Mouse (Mus musculus) lung, embryonic 16.5 days (tissue): ENCODE measurements around the gene Jag1. TPM values are rescaled to one million over a fixed set of nuclear protein-coding genes. Genes with fewer than 3 reads are reported as not detected.

Experiments used
- ATAC-seq: fragments of 200-750 bp; cut with Nextera tagmentation; 2 replicates; pipeline ENCODE4 v1.8.0; 2017; ENCODE audit warnings: low read depth, mild to moderate bottlenecking, moderate library complexity
- H3K27ac ChIP-seq: fragments of 300-500 bp; sonication (generic); 2 replicates; pipeline ENCODE4 v1.5.1; 2014; ENCODE audit warnings: mild to moderate bottlenecking, control low read depth, low read length
- H3K27me3 ChIP-seq: fragments of 300-500 bp; sonication (generic); 2 replicates; pipeline ENCODE4 v1.6.1; 2014; ENCODE audit warnings: low read depth, low read length, mixed read lengths; ENCODE audit not compliant: control insufficient read depth, insufficient read depth
- H3K36me3 ChIP-seq: fragments of 300-500 bp; sonication (generic); 2 replicates; pipeline ENCODE4 v1.6.1; 2014; ENCODE audit warnings: low read length; ENCODE audit not compliant: control insufficient read depth, insufficient read depth
- H3K4me1 ChIP-seq: fragments of 300-500 bp; sonication (generic); replicated peaks from 2 replicates; pipeline ENCODE4 v1.6.1; 2014; ENCODE audit warnings: low read length, mixed read lengths; ENCODE audit not compliant: control insufficient read depth, insufficient read depth
- H3K4me2 ChIP-seq: fragments of 300-500 bp; sonication (generic); 2 replicates; pipeline ENCODE4 v1.6.1; 2014; ENCODE audit warnings: low read depth, low read length, control low read depth
- H3K4me3 ChIP-seq: fragments of 300-500 bp; sonication (generic); 2 replicates; pipeline ENCODE4 v1.5.1; 2014; ENCODE audit warnings: mild to moderate bottlenecking, low read length, control low read depth
- H3K9ac ChIP-seq: fragments of 300-500 bp; sonication (generic); 2 replicates; pipeline ENCODE4 v1.6.1; 2014; ENCODE audit warnings: low read length, control low read depth
- H3K9me3 ChIP-seq: fragments of 300-500 bp; sonication (generic); 2 replicates; pipeline ENCODE4 v1.6.1; 2016; ENCODE audit warnings: low read length; ENCODE audit not compliant: control insufficient read depth
- WGBS: fragments of 180-500 bp; shearing (Covaris S2); extraction: QIAGEN DNeasy Blood & Tissue Kit; methylation state at CpG from one replicate; pipeline ENCODE4 v1.1.7; 2014; 5-methylcytosine and 5-hydroxymethylcytosine counted together
- polyA plus RNA-seq: library from polyadenylated mRNA; unstranded; fragments of >200 nt; fragmentation: Nextera tagmentation; extraction: Ambion mirVana; gene quantifications from 2 replicates; pipeline ENCODE4 v1.2.1, GENCODE M21; 2015

Jag1 gene
- polyA plus RNA-seq = 12.1 and 16.1 TPM in 2 replicates

GRCm38 (mm10) chr2:137116025-137116674 is at the start of gene Jag1:
Jag1 (minus strand) TSS chr2:137116644.
- peak within 1 kb of the TSS; percentile 88 for H3K9ac ChIP-seq
- H3K36me3 ChIP-seq = no peaks in the 10 kb centered on the region
- H3K4me2 ChIP-seq = peak within 1 kb of the TSS; percentile 95
- H3K27ac ChIP-seq = peak within 1 kb of the TSS; percentile 99
- ATAC-seq = peak; percentile 1; the same call in 1 of the 2 replicates
- under 1% methylated on average over 57 of the region's 59 CpGs for WGBS
- H3K27me3 ChIP-seq = no peaks in the 10 kb centered on the region
- peak within 1 kb of the TSS; percentile 82 for H3K4me3 ChIP-seq
- H3K4me1 ChIP-seq = peaks cover 15% of the 10 kb centered on the region
- no peaks in the 10 kb centered on the region for H3K9me3 ChIP-seq

GRCm38 (mm10) chr2:137156018-137156417 is 39.6 kb upstream of the Jag1 start:
- 44% methylated on average over 1 of the region's 1 CpGs for WGBS
- no peaks in the 10 kb centered on the region for H3K36me3 ChIP-seq
- H3K9ac ChIP-seq = no peak overlapping the region
- no peak overlapping the region for H3K4me2 ChIP-seq
- no peak overlapping the region for H3K27ac ChIP-seq
- no peak overlapping the region for H3K4me3 ChIP-seq
- no peaks in the 10 kb centered on the region for H3K27me3 ChIP-seq
- no peaks in the 10 kb centered on the region for H3K4me1 ChIP-seq
- ATAC-seq = no peak
- H3K9me3 ChIP-seq = no peaks in the 10 kb centered on the region

GRCm38 (mm10) chr2:137153825-137154224 is 37.4 kb upstream of the Jag1 start:
- Histone ChIP-seq H3K27me3 (no peaks in the 10 kb centered on the region), H3K4me2 (no peak overlapping the region), H3K4me1 (no peaks in the 10 kb centered on the region), H3K27ac (no peak overlapping the region), H3K9me3 (no peaks in the 10 kb centered on the region), H3K36me3 (no peaks in the 10 kb centered on the region), H3K9ac (no peak overlapping the region), H3K4me3 (no peak overlapping the region)
- no peak for ATAC-seq
- WGBS = 46% methylated on average over 4 of the region's 4 CpGs

GRCm38 (mm10) chr2:137153172-137153667 is 36.8 kb upstream of the Jag1 start:
- H3K4me2 ChIP-seq = no peak overlapping the region
- no peak overlapping the region for H3K9ac ChIP-seq
- no peak for ATAC-seq
- WGBS = 79% methylated on average over 10 of the region's 10 CpGs
- no peaks in the 10 kb centered on the region for H3K9me3 ChIP-seq
- no peak overlapping the region for H3K4me3 ChIP-seq
- H3K27me3 ChIP-seq = no peaks in the 10 kb centered on the region
- no peaks in the 10 kb centered on the region for H3K4me1 ChIP-seq
- H3K27ac ChIP-seq = no peak overlapping the region
- H3K36me3 ChIP-seq = no peaks in the 10 kb centered on the region

- no peak for ATAC-seq
- H3K36me3 ChIP-seq = no peaks in the 10 kb centered on the region
- no peak overlapping the region for H3K27ac ChIP-seq
Measured at GRCm38 (mm10) chr2:137150953-137151352, 34.5 kb upstream of the Jag1 start.

GRCm38 (mm10) chr2:137146938-137147666 is 30.7 kb upstream of the Jag1 start:
- no peaks in the 10 kb centered on the region for H3K4me1 ChIP-seq
- H3K9me3 ChIP-seq = no peaks in the 10 kb centered on the region
- no peaks in the 10 kb centered on the region for H3K36me3 ChIP-seq
- WGBS = 79% methylated on average over 2 of the region's 2 CpGs
- no peak overlapping the region for H3K9ac ChIP-seq
- no peak overlapping the region for H3K4me2 ChIP-seq
- ATAC-seq = no peak
- H3K27ac ChIP-seq = no peak overlapping the region
- H3K4me3 ChIP-seq = no peak overlapping the region
- H3K27me3 ChIP-seq = no peaks in the 10 kb centered on the region

More at GRCm38 (mm10) chr2:137150953-137151352, 34.5 kb upstream of the Jag1 start:
- H3K9me3 ChIP-seq = no peaks in the 10 kb centered on the region
- no peaks in the 10 kb centered on the region for H3K27me3 ChIP-seq
- H3K4me1 ChIP-seq = no peaks in the 10 kb centered on the region
- no peak overlapping the region for H3K4me2 ChIP-seq
- H3K4me3 ChIP-seq = no peak overlapping the region
- 89% methylated on average over 3 of the region's 3 CpGs for WGBS
- H3K9ac ChIP-seq = no peak overlapping the region

GRCm38 (mm10) chr2:137138063-137138462 is 21.6 kb upstream of the Jag1 start:
- Histone ChIP-seq H3K9ac (no peak overlapping the region), H3K4me3 (no peak overlapping the region), H3K4me1 (peaks cover 3% of the 10 kb centered on the region; the same call in 1 of the 2 replicates), H3K4me2 (no peak overlapping the region), H3K27me3 (no peaks in the 10 kb centered on the region), H3K9me3 (no peaks in the 10 kb centered on the region), H3K36me3 (no peaks in the 10 kb centered on the region), H3K27ac (no peak overlapping the region)
- 73% methylated on average over 1 of the region's 1 CpGs for whole genome bisulfite sequencing
- ATAC-seq = no peak

- Histone ChIP-seq H3K27ac (no peak overlapping the region), H3K4me2 (no peak overlapping the region), H3K4me3 (no peak overlapping the region), H3K9me3 (no peaks in the 10 kb centered on the region), H3K36me3 (no peaks in the 10 kb centered on the region), H3K27me3 (no peaks in the 10 kb centered on the region), H3K4me1 (peaks cover 3% of the 10 kb centered on the region; the same call in 1 of the 2 replicates), H3K9ac (no peak overlapping the region)
- WGBS = 40% methylated on average over 5 of the region's 5 CpGs
- no peak for ATAC-seq
Measured at GRCm38 (mm10) chr2:137134035-137134434, 17.6 kb upstream of the Jag1 start.

- H3K9me3 ChIP-seq = peaks cover 3% of the 10 kb centered on the region
- 57% methylated on average over 1 of the region's 1 CpGs for WGBS
- no peak overlapping the region for H3K27ac ChIP-seq
- no peak overlapping the region for H3K9ac ChIP-seq
- H3K27me3 ChIP-seq = no peaks in the 10 kb centered on the region
- no peaks in the 10 kb centered on the region for H3K36me3 ChIP-seq
- ATAC-seq = no peak
- no peaks in the 10 kb centered on the region for H3K4me1 ChIP-seq
- no peak overlapping the region for H3K4me3 ChIP-seq
- H3K4me2 ChIP-seq = no peak overlapping the region
Measured at GRCm38 (mm10) chr2:137124861-137125260, 8.4 kb upstream of the Jag1 start.
